Mouse (Mus musculus) MEL (cell line): ENCODE measurements around the gene Ube4a.

ENCODE experiments used
- CTCF ChIP-seq, 3 experiments: IDR thresholded peaks in 2 of 3; conservative IDR thresholded peaks in 1 of 3; 2 replicates each; pipeline ENCODE4 v1.5.1; 2011 to 2012; ENCODE audit warnings: low read length in 3 of 3, low read depth in 2 of 3, mild to moderate bottlenecking in 2 of 3, improper control_type of control experiment in 1 of 3, inconsistent platforms in 1 of 3, mixed read lengths in 1 of 3, moderate library complexity in 1 of 3; ENCODE audit not compliant: control insufficient read depth in 1 of 3, insufficient read depth in 1 of 3, poor library complexity in 1 of 3, severe bottlenecking in 1 of 3
- EP300 ChIP-seq, 2 experiments: IDR thresholded peaks; 2 replicates each; pipeline ENCODE4 v1.6.1; 2011; ENCODE audit warnings: improper control_type of control experiment in 2 of 2, low read length in 2 of 2, low read depth in 1 of 2, mild to moderate bottlenecking in 1 of 2
- ETS1 ChIP-seq: IDR thresholded peaks from 2 replicates; pipeline ENCODE4 v1.6.1; 2012; ENCODE audit warnings: low read depth, mild to moderate bottlenecking, inconsistent platforms, low read length, improper control_type of control experiment, moderate library complexity
- HCFC1 ChIP-seq: IDR thresholded peaks from 2 replicates; pipeline ENCODE4 v1.6.1; 2012; ENCODE audit warnings: low read depth, mild to moderate bottlenecking, inconsistent platforms, low read length, improper control_type of control experiment, moderate library complexity
- MAFK ChIP-seq: IDR thresholded peaks from 2 replicates; pipeline ENCODE4 v1.6.1; 2011; ENCODE audit warnings: low read depth, mild to moderate bottlenecking, low read length, improper control_type of control experiment, borderline replicate concordance
- NRF1 ChIP-seq: IDR thresholded peaks from 2 replicates; pipeline ENCODE4 v1.6.1; 2014; ENCODE audit warnings: low read depth, mild to moderate bottlenecking, inconsistent platforms, low read length, improper control_type of control experiment, moderate library complexity; ENCODE audit not compliant: poor library complexity, insufficient read depth, severe bottlenecking
- SIN3A ChIP-seq: IDR thresholded peaks from 2 replicates; pipeline ENCODE4 v1.6.1; 2012; ENCODE audit warnings: low read length, improper control_type of control experiment, inconsistent platforms

DNA sequence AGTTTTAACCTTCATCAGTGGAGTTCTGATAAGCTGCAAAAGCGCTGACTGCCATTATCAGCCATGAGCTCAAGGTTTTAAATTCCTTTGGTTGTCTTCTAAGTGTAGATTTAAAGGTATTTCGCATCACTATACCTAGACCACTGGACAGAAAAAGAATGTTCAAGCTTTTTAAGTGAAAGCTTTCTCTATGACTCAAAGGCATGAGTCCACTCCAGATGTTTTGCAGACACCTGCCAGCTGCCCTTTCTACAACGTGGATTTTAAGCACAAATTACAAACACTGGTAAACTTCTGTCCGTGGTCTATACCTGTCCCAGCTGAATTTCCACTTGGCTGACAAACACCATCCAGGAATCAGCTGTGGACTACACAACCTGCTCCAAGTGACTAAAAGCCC lies 29.6 kb upstream of the Ube4a start:
- TF ChIP-seq EP300 (IDR thresholded peaks at IDR 0.05; ENCODE audit: low read depth in 1 of 2, low read length in 2 of 2) (peak; percentile 13 to 22; a peak in 2 of 4 replicates), HCFC1 (no peak), ETS1 (peak; percentile 34; the same call in 1 of the 2 replicates), CTCF (IDR thresholded peaks at IDR 0.05 in 2 of 3, conservative IDR thresholded peaks at IDR 0.05 in 1 of 3; ENCODE audit: control insufficient read depth in 1 of 3, insufficient read depth in 1 of 3, low read depth in 2 of 3, low read length in 3 of 3, poor library complexity in 1 of 3, severe bottlenecking in 1 of 3) (no peak), NRF1 (no peak), MAFK (no peak), SIN3A (no peak)
